Mouse (Mus musculus): ENCODE results near the gene Nr1h2.

Nr1h2 gene

GRCm38 (mm10) chr7:44529518-44529917 lies 24.2 kb downstream of the Nr1h2 start:
- DNase-seq (ENCODE audit: low read depth, low spot score) = no peak

GRCm38 (mm10) chr7:44527483-44528398 lies 26.0 kb downstream of the Nr1h2 start:
- DNase-seq (ENCODE audit: low read depth, low spot score) = no peak

- no peak for DNase-seq (ENCODE audit: low read depth, low spot score)
These were observed 27.2 kb downstream of the Nr1h2 start for GRCm38 (mm10) chr7:44526414-44527154.

GRCm38 (mm10) chr7:44525126-44525832 lies 28.5 kb downstream of the Nr1h2 start:
- peak; percentile 58 for DNase-seq (ENCODE audit: low read depth, low spot score)

GRCm38 (mm10) chr7:44524502-44524901 lies 29.2 kb downstream of the Nr1h2 start, which contains the start of gene Mybpc2:
TSS of gene Mybpc2 (minus strand) at chr7:44524656.
- DNase-seq (ENCODE audit: low read depth, low spot score) = no peak

- DNase-seq (ENCODE audit: low read depth, low spot score) = no peak
These were observed 30.7 kb downstream of the Nr1h2 start for GRCm38 (mm10) chr7:44523056-44523455.

- no peak for DNase-seq (ENCODE audit: low read depth, low spot score)
These were observed 32.0 kb downstream of the Nr1h2 start for GRCm38 (mm10) chr7:44521710-44522109.

GRCm38 (mm10) chr7:44520990-44521389 lies 32.8 kb downstream of the Nr1h2 start:
- DNase-seq (ENCODE audit: low read depth, low spot score) = no peak

- peak; percentile 43 for DNase-seq (ENCODE audit: low read depth, low spot score)
These were observed 34.4 kb downstream of the Nr1h2 start for GRCm38 (mm10) chr7:44519240-44519913.

- DNase-seq (ENCODE audit: low read depth, low spot score) = no peak
These were observed 46.3 kb downstream of the Nr1h2 start for GRCm38 (mm10) chr7:44507491-44507890.

- peak; percentile 77 for DNase-seq (ENCODE audit: low read depth, low spot score)
These were observed 52.1 kb downstream of the Nr1h2 start for GRCm38 (mm10) chr7:44501563-44502115.

- no peak for DNase-seq (ENCODE audit: low read depth, low spot score)
These were observed 53.7 kb downstream of the Nr1h2 start for GRCm38 (mm10) chr7:44500046-44500445.
